Mouse (Mus musculus) layer of hippocampus, adult 6 months (tissue): ENCODE measurements around the gene Acvrl1. TPM values are rescaled to one million over a fixed set of nuclear protein-coding genes. Genes with fewer than 3 reads are reported as not detected.

ENCODE experiments used
- long read RNA-seq, 2 experiments: library from polyadenylated mRNA; unstranded; transcript quantifications; one replicate each; pipeline ENCODE4 v2.0.0; 2019 to 2020
- microRNA-seq: library from miRNA; unstranded; fragments of <30 nt; microRNA quantifications from one replicate; pipeline ENCODE4 v1.2.0, GENCODE M21; 2020
- polyA plus RNA-seq: library from polyadenylated mRNA; unstranded; fragments of <200 nt; fragmentation: Nextera tagmentation; gene quantifications from 2 replicates; pipeline ENCODE4 v1.2.3, GENCODE M21; 2021

The Acvrl1 gene
- polyA plus RNA-seq, result 5.1 and 5.8 TPM in 2 replicates
- long read RNA-seq, experiment 1, partial matches to known transcripts, result 6 of 8 reads
- long read RNA-seq, experiment 1, other reads (novel, unspliced or antisense), result 2 of 8 reads
- long read RNA-seq, experiment 2, partial matches to known transcripts, result 21 of 25 reads
- long read RNA-seq, experiment 2, other reads (novel, unspliced or antisense), result 1 of 25 reads

GRCm38 (mm10) chr15:101128181-101129089 is at the start of gene Acvrl1:
Gene Acvrl1, plus strand, starts transcription at chr15:101128522.

GRCm38 (mm10) chr15:101115511-101116110 is 12.7 kb upstream of the Acvrl1 start, which contains the start of gene Ankrd33:
Gene Ankrd33, plus strand, starts transcription at chr15:101115755.

GRCm38 (mm10) chr15:101173421-101174211 is 45.3 kb downstream of the Acvrl1 start, which contains the start of gene Acvr1b:
Gene Acvr1b, plus strand, starts transcription at chr15:101174067.

Small RNAs within 50 kb of the gene (microRNA-seq; reads per million reads assigned to microRNA genes)
- 1.9 reads per million for gene Mir6962

Other genes starting within 250 kb of the Acvrl1 start
- not detected in 2 replicates for gene Gm47841, start 81.1 kb upstream of the Acvrl1 start, polyA plus RNA-seq
- gene Fignl2, start 50.0 kb upstream of the Acvrl1 start, polyA plus RNA-seq, result 0.06 TPM in 1 of 2 replicates, not detected in the other
- gene Ankrd33, start 12.8 kb upstream of the Acvrl1 start, polyA plus RNA-seq, result not detected in 2 replicates
- gene Acvr1b, start 45.5 kb downstream of the Acvrl1 start, polyA plus RNA-seq, result 4.7 and 5.2 TPM in 2 replicates
- gene Grasp, start 95.7 kb downstream of the Acvrl1 start, polyA plus RNA-seq, result 17.1 and 23.8 TPM in 2 replicates
- 32.4 and 56.3 TPM in 2 replicates for gene Nr4a1, start 125.7 kb downstream of the Acvrl1 start, polyA plus RNA-seq
- 78.2 and 82.9 TPM in 2 replicates for gene Atg101, start 155.8 kb downstream of the Acvrl1 start, polyA plus RNA-seq
- 0.36 TPM in 2 replicates for gene 6030408B16Rik, start 164.7 kb downstream of the Acvrl1 start, polyA plus RNA-seq
- 0.18 TPM in 1 of 2 replicates, not detected in the other for gene Krt80, start 241.6 kb downstream of the Acvrl1 start, polyA plus RNA-seq